15 mouse cellular contexts compared by ENCODE assay signal in the genomic region with DNA sequence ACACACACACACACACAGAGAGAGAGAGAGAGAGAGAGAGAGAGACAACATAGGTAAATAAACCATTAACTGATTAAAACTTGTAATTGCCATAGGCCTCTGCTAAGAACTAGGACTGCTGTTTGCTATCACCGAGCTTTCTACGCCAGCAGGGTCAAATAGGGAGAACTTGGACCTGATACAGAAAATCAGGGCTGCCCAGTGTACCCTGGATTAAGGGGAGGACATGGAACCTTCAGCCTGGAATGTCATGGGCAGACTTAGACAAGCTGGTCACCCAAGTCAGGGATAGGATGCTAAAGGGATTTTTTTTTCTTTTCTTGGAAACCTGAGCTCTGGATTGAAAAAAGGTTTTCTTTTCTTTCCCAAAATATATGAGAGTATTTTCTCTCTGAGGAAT. TPM values are rescaled to one million over a fixed set of nuclear protein-coding genes. Genes with fewer than 3 reads are reported as not detected.
DNase-seq lines count a peak whose midpoint lies in the region; ATAC-seq and TF ChIP-seq lines count a peak whose summit lies in the region.
"Had no signal": no experiment of that assay in that cellular context is flagged by ENCODE, and none has a peak within 500 bp of the region (broad histone marks: within the 10 kb centered on the region; RNA-seq: fewer than 3 reads in every experiment).

No protein-coding gene starts in this region.

- intact Hi-C loops in gastrocnemius, adult 2 months (cut with DNase I), result loop anchor here (5.0 kb wide), 3 partner anchors 217 to 583 kb away; no protein-coding TSS in a partner anchor
- intact Hi-C loops in gastrocnemius, postnatal 36 days (cut with DNase I), result loop anchor here (5.0 to 10.0 kb wide), 3 partner anchors 128 to 222 kb away; no protein-coding TSS in a partner anchor
- intact Hi-C loops in heart, postnatal 36 days (cut with DNase I), result loop anchor here (5.0 kb wide), 1 partner anchor 218 kb away; no protein-coding TSS in a partner anchor

- no peak for ATAC-seq in megakaryocyte progenitor cell, adult 5-6 weeks (replicated peaks; ENCODE audit: poor library complexity)
- ATAC-seq in stomach, postnatal 0 days (ENCODE audit: low FRiP score, low TSS enrichment), result no peak
- ATAC-seq: midbrain, embryonic 16.5 days had no signal

- H3K9me3 ChIP-seq in stomach, postnatal 0 days (ENCODE audit: control insufficient read depth, low read length), result no peaks in the 10 kb centered on the region
- H3K9me3 ChIP-seq: limb, embryonic 10.5 days; neural tube, embryonic 12.5 days had no signal

- peak; percentile 56 for DNase-seq in gastrocnemius, adult 2 months
- no peak for DNase-seq in gastrocnemius, postnatal 36 days
- DNase-seq in adipocyte (ENCODE audit: low spot score), result peak; percentile 24
- peak; percentile 13 for DNase-seq in gastrocnemius, postnatal 10 days
- DNase-seq in heart, postnatal 36 days, result peak; percentile 19 to 21
- no peak for DNase-seq in stomach, postnatal 0 days (ENCODE audit: low spot score)
- DNase-seq: lung, postnatal 4 days had no signal

- no peak for TF ChIP-seq EP300 in stomach, postnatal 0 days (optimal IDR thresholded peaks at IDR 0.05)

- peak overlapping the region; percentile 92 for H3K27ac ChIP-seq in gastrocnemius, adult 2 months
- no peak overlapping the region for H3K27ac ChIP-seq in stomach, postnatal 0 days (replicated peaks)
- H3K27ac ChIP-seq: limb, embryonic 10.5 days; neural tube, embryonic 12.5 days had no signal

- WGBS in stomach, postnatal 0 days, result 57% methylated on average over 2 of the region's 2 CpGs

- H3K4me2 ChIP-seq in stomach, postnatal 0 days (replicated peaks; ENCODE audit: low read depth), result no peak overlapping the region

- no peaks in the 10 kb centered on the region for H3K36me3 ChIP-seq in stomach, postnatal 0 days (ENCODE audit: control insufficient read depth, insufficient read depth, low read length)
- H3K36me3 ChIP-seq: limb, embryonic 10.5 days; neural tube, embryonic 12.5 days had no signal

- H3K27me3 ChIP-seq in stomach, postnatal 0 days (ENCODE audit: control insufficient read depth, insufficient read depth, low read length), result no peaks in the 10 kb centered on the region
- H3K27me3 ChIP-seq: neural tube, embryonic 12.5 days had no signal

- H3K4me3 ChIP-seq in gastrocnemius, adult 2 months, result no peak overlapping the region
- H3K4me3 ChIP-seq in stomach, postnatal 0 days (ENCODE audit: low read depth, low read length), result no peak overlapping the region
- H3K4me3 ChIP-seq: limb, embryonic 10.5 days; neural tube, embryonic 12.5 days had no signal

- no peaks in the 10 kb centered on the region for H3K4me1 ChIP-seq in stomach, postnatal 0 days (replicated peaks; ENCODE audit: control insufficient read depth, insufficient read depth)
- H3K4me1 ChIP-seq: limb, embryonic 10.5 days had no signal

- H3K9ac ChIP-seq in stomach, postnatal 0 days (ENCODE audit: low read length), result no peak overlapping the region
- H3K9ac ChIP-seq: neural tube, embryonic 12.5 days had no signal

- TF ChIP-seq CTCF in gastrocnemius, adult 2 months (IDR thresholded peaks at IDR 0.05), result no peak
- no peak for TF ChIP-seq CTCF in stomach, postnatal 0 days (IDR thresholded peaks at IDR 0.05; ENCODE audit: low read depth)

RNA-seq across cellular contexts. Expression of a gene that starts 35.1 kb away (rescaled TPM):
- not detected for total RNA-seq in gastrocnemius, adult 2 months (2021)
- not detected for total RNA-seq in gastrocnemius, postnatal 36 days (2021)
- total RNA-seq in gastrocnemius, postnatal 10 days (2021), result not detected
- total RNA-seq in heart, postnatal 36 days (2021), result not detected
- 0.52 and 0.66 TPM in 2 replicates for total RNA-seq in megakaryocyte progenitor cell, adult 5-6 weeks (2015)
- 1.6 TPM in 1 of 2 replicates, not detected in the other for total RNA-seq in megakaryocyte progenitor cell, adult 5-6 weeks (2017)
- polyA plus RNA-seq in stomach, postnatal 0 days (2015; fragmentation: Nextera tagmentation; extraction: Ambion mirVana), result 0.33 TPM in 1 of 2 replicates, not detected in the other
- total RNA-seq: granulocyte monocyte progenitor cell, adult 5-6 weeks had no signal
- polyA plus RNA-seq: embryonic facial prominence, embryonic 11.5 days; forebrain, embryonic 11.5 days; limb, embryonic 10.5 days; liver, embryonic 16.5 days; midbrain, embryonic 16.5 days; neural tube, embryonic 12.5 days had no signal

Comparison
In these comparisons a context has a peak if more than half of its experiments do, and no peak if none do; other contexts are left out.
1. DNase-seq: peak in gastrocnemius, adult 2 months (single experiment), adipocyte (single experiment), gastrocnemius, postnatal 10 days (single experiment) and heart, postnatal 36 days (2 of 2); none in gastrocnemius, postnatal 36 days (0 of 2) and stomach, postnatal 0 days (single experiment).